Mouse (Mus musculus): ENCODE data around the gene Zfp36.
A peak's percentile ranks its signal among the peaks of the same experiment; 100 is the strongest.
"Not testable (repeated sequence)": the region's sequence is repeated elsewhere in the genome, so short reads cannot be mapped to it uniquely, and the experiment has no call there.

The Zfp36 gene

GRCm38 (mm10) chr7:28380237-28381016 is at the start of gene Zfp36:
TSS of gene Zfp36 (minus strand) at chr7:28380253.
- no peak for DNase-seq (ENCODE audit: extremely low spot score)

GRCm38 (mm10) chr7:28427738-28428137 is 47.7 kb upstream of the Zfp36 start:
- no peak for DNase-seq (ENCODE audit: extremely low spot score)

- no peak for DNase-seq (ENCODE audit: extremely low spot score)
Measured at GRCm38 (mm10) chr7:28423018-28423417, 43.0 kb upstream of the Zfp36 start.

DNA sequence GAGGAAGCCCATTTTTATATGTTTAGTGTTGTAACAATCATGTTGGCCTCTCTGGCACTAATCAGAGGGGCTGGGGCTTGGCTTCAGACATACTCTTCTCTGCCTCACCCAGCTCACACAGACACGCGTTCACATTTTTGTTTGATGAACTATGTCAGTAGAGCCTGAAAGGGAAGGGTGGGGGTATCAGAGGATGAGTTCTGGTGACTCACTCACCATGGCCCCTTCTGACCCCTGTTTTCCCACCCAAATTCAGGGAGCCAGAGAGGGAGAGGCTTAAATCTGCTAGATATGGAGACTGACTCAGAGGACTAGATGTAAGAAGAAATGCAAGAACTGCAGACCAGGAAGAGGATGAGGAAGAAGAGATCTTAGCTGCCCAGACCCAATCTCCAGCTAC is 39.4 kb upstream of the Zfp36 start:
- no peak for DNase-seq (ENCODE audit: extremely low spot score)

DNA sequence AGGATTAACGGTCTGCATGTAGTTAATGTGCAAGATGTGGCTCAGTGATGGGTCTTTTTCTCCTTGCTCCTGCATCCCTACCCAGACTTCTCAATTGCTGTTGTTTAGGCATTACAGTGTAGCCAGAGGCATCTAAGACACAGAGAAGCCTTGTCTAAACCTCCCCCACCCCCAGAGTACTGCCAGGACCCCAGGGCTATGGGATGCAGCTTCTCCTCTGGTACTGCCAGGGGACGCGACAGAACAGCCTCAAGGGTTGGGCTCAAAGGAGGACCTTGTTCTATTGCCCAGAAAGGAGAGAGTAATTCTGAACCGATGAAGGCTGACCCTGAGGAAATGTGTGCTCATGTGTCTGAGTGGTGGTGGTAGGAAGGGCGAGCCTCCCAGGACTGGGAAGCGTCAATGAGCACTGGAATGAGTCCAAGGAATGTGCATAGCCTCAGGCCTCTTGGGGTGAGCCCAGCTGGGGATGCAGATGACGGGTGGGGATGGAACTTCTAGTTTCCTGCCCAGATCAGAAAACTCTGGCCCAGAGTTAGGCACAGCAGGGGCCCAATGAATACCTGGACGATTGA is 38.1 kb upstream of the Zfp36 start:
- no peak for DNase-seq (ENCODE audit: extremely low spot score)

GRCm38 (mm10) chr7:28417368-28417767 is 37.3 kb upstream of the Zfp36 start:
- DNase-seq (ENCODE audit: extremely low spot score), result no peak

- no peak for DNase-seq (ENCODE audit: extremely low spot score)
Measured at GRCm38 (mm10) chr7:28412826-28413225, 32.8 kb upstream of the Zfp36 start.

DNA sequence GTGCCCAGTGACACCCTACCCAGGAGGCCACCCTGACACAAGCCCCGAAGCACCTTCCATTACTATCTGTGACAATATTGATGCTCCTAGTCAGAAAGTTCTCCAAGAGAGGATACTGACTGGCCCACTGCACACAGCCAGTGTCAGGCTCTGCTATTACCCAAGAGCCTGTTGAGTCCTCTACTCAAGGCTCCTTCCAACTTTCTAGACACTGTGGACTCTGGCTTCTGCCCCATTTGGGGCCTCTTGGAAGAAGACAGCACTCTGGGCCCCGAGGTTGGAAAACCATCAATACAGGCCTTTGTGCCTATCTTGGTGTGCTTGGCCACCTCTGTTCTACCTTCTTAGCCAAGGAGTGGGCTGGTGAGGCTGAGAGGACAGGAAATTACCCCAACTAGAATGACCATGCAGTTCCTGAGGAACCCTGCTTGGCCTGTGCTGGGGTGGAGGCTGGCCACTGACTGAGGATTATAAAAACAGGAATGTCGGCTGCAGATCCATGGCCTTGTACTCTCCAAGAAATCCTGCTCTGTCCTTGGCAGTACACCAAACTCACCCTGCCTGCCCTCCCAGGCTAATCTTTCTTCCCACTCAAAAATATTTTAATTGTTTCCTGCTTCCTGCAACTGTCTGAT is 30.9 kb upstream of the Zfp36 start:
- DNase-seq (ENCODE audit: extremely low spot score), result no peak

GRCm38 (mm10) chr7:28401942-28402341 is 21.9 kb upstream of the Zfp36 start:
- no peak for DNase-seq (ENCODE audit: extremely low spot score)

DNA sequence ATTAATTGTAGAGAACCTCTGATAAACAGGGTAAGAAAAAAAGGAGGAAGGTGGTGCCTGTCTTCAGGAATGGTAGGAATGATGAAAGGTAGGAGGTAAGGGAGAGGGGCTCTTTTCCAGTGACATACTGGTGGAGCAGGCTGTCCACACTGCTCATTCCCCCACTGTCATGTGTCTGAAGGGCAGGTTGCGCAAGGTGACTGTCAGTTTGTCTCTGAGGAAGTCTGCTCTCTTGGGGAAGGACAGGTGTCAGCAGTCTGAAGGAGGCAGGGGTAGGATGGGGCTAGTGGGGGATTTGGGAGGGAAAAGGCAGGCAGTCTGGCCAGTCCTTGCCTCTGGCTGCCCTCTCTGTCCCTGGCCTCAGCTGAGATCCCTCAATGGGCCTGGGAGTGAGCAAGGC is 21.0 kb upstream of the Zfp36 start:
- no peak for DNase-seq (ENCODE audit: extremely low spot score)

DNA sequence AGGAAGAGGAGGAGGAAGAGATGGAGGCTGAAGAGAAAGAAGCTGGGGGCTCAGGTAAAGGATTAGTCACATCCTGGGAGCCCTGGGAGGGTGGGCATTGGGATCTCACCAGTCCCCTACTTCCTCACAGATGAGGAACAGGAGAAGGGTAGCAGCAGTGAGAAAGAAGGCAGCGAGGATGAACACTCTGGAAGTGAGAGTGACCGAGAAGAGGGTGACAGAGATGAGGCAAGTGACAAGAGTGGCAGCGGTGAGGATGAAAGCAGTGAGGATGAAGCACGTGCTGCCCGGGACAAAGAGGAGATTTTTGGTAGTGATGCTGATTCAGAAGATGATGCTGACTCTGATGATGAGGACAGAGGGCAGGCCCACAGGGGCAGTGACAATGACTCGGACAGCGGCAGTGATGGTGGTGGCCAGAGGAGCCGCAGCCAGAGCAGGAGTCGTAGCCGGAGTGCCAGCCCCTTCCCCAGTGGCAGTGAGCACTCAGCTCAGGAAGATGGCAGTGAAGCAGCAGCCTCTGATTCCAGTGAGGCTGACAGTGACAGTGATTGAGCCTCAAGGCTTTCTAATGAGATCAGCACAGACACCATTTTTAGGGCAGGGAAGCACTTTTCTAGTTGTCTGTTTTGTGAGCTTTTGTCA is 18.8 kb upstream of the Zfp36 start:
- DNase-seq (ENCODE audit: extremely low spot score), result no peak

DNA sequence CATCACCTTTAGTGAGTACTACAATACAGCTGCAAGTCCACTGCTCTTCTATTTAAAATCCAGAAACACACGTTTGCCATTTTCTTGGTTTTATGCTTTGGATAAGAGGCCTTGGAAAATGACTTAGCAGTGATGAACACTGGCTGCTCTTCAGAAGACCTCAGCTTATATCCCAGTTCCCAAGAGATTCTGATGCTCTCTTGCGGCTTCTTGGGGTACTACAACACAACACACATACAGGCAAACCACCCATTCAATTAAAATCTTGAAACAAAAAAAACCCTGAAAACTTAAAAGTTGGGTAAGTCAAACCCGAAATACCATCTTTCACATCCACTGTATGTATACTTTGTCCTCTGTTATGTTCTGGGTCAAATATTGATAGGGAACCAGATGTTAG is 17.9 kb upstream of the Zfp36 start:
- DNase-seq (ENCODE audit: extremely low spot score), result no peak

- DNase-seq (ENCODE audit: extremely low spot score), result no peak
Measured at GRCm38 (mm10) chr7:28395425-28395824, 15.4 kb upstream of the Zfp36 start.

GRCm38 (mm10) chr7:28393272-28393951 is 13.4 kb upstream of the Zfp36 start:
- DNase-seq (ENCODE audit: extremely low spot score), result no peak

DNA sequence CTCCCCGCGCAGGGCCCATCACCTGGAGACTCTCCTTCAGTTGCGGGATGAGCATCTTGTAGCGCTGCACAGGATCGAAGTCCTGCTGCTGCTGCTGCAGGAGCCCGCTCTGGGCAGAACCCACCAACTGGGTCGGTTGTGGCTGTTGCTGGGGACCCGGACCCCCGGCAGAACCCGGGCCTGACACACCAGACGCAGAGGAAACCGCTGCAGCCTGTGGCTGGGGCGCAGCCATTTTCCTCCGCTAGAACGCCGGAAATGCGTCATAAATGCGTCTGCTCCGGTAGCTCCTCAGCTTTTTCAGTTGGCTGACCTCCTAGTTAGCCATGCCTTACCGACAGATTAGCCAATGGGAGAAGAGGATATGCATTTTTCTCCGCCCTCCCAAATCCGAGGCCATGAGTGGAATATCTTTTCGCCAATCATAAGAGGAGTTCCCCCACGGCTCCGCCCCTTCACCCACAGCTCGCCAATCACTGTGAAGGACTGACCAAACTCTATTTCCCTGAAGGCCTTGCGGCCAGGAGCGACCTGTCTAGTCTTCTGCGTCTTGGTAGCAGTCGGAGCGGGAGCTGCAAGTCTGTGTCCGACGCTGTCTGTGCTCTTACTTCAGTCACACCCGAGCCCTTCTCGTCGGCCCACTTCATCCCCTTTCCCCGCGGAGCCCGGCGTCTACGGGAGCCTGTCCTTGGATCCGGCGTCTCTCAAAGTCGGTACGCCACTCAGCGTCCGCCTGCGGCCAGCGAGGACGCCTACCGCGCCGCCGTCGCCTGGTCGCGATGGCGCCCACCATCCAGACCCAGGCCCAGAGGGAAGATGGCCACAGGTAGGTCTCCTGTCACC is 12.6 kb upstream of the Zfp36 start, which contains the start of the genes Med29 and Paf1:
Gene Med29, minus strand, starts transcription at position 280 of the 843 bp plus-strand sequence.
Gene Paf1, plus strand, starts transcription at position 523 of the 843 bp plus-strand sequence.
- DNase-seq (ENCODE audit: extremely low spot score), result peak; percentile 94

- DNase-seq (ENCODE audit: extremely low spot score), result no peak
Measured at GRCm38 (mm10) chr7:28390331-28390730, 10.3 kb upstream of the Zfp36 start.

DNA sequence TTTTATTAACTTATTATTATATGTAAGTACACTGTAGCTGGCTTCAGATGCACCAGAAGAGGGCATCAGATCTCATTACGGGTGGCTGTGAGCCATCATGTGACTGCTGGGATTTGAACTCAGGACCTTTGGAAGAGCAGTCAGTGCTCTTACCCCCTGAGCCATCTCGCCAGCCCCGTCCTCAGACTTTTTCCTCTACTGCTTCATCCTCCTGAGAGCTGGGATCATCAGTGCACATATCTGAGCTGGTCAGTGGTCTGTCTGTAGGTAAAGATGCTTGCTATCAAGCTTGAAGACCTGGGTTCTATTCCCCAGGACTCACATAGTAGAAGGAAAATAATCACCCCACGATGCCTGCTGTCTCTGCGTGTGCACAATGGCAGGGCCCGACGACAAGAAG is 7.3 kb upstream of the Zfp36 start:
- not testable (repeated sequence) for DNase-seq (ENCODE audit: extremely low spot score)

GRCm38 (mm10) chr7:28386877-28387276 is 6.8 kb upstream of the Zfp36 start:
- DNase-seq (ENCODE audit: extremely low spot score), result not testable (repeated sequence)

GRCm38 (mm10) chr7:28386462-28386861 is 6.4 kb upstream of the Zfp36 start:
- peak; percentile 83 for DNase-seq (ENCODE audit: extremely low spot score)

GRCm38 (mm10) chr7:28386007-28386406 is 6.0 kb upstream of the Zfp36 start:
- no peak for DNase-seq (ENCODE audit: extremely low spot score)

DNA sequence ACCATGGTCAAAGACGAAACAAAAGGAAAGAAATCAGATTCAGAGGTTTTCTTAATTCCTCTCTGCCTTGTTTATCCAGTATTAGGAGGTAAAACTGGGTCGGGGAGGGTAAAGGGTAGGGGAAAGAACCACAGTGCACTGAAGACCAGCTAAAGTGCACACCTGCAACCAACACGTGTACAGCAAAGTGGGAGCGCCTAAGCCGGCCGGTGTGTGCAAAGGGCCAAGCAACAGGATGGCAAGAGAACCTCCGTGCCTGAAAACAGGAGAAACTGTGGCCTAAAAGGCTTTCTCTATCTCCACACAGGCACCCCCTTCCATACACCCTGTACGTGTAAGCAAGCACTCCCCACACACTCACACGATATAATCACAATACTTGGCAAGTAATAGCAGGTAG is 5.1 kb upstream of the Zfp36 start:
- DNase-seq (ENCODE audit: extremely low spot score), result no peak

All from embryo, embryonic 9.5 days (tissue).